Mouse (Mus musculus): ENCODE measurements around the gene Adgrg7.
A peak's percentile ranks its signal among the peaks of the same experiment; 100 is the strongest.

Gene Adgrg7

GRCm38 (mm10) chr16:56710071-56710470, 85.6 kb downstream of the Adgrg7 start:
- DNase-seq, result no peak

DNA sequence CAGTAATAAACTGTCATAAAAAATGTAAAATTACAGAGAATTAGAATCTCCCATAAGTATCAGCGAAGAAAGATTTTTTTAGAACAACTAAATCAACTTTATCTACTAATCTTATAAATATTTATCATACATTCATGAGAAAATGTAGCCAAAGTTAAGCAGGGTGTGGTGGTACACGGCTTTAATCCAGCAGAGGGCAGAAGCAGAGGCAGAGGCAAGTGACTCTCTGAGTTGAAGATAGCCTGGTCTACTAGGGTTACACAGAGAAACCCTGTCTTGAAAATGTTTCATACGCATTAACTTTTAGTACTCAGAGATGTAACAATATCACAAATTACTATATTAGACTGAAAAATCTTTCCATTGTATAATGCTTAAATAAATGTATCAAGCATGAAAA, 89.9 kb downstream of the Adgrg7 start:
- DNase-seq, result no peak

GRCm38 (mm10) chr16:56700898-56701297, 94.8 kb downstream of the Adgrg7 start:
- DNase-seq, result no peak

DNA sequence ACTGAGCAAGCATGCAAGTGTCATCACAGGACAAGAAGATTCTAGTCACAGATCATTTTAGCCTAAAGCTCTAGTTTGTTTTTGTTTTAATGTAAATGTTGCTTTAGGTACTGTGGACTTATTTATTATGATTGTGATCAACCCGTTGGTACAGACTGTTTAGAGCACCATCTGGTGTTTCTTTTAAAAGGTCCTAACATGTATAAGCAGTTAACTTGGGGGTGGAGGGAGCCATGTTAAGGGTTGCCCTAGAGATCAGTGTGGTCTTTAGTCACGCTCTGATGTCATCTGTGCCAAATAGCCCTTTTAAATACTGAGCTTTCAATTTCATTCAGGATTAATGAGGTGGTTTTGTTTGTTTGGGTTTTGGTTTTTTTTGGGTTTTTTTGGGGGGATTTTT, 99.2 kb downstream of the Adgrg7 start:
- DNase-seq, result no peak

- peak in 1 of 2 experiments; percentile 28 for DNase-seq
Observed at GRCm38 (mm10) chr16:56690715-56691114, 104.9 kb downstream of the Adgrg7 start.

DNA sequence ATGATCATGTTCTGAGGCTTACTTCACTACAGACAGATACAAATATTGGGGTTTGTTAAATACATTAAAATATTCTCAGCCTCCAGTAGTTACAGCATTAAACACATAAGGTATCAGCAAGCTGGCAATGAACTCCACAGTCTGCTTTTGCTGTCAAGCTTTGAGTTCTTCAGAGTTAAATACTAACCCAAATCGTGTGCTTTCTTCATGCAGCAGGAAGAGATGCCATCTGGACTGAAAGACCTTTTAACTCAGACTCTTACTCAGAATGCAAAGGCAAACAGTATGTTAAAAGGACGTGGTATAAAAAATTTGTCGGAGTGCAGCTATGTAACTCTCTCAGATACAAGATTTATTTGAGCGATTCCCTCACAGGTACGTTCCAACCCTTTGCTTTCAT, 108.9 kb downstream of the Adgrg7 start:
- DNase-seq, result no peak

DNA sequence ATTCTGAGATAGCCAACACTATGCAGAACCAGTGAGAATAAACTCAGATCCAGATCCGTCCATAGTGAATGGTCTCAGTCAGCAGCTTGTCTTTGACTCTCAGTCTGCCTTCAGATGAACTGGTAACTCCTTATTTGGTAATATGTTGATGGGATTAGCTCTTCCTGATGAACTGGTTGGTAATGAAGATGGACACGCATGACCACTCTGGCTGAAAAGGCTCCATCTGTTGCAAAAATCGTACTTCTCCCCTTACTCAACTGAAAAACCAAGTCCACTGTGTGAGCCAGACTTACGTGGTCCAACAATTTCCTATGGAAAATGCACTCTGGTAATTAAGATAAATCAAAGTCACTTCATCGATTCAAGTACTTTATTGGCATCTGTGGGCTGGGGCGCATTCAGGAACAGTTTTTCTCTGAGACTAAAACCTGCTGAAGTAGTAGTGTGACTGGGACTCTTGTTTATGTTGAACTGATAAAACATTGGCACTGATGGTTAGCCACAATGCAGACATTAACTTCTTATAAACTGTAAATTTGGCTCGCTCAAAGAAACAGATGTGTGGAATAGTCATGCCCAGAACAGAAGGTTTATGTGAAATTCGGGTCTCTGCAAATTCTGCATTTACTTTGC, 114.5 kb downstream of the Adgrg7 start:
- DNase-seq, result peak in 1 of 2 experiments; percentile 36

- DNase-seq, result peak; percentile 63 to 74
Observed at GRCm38 (mm10) chr16:56677146-56677545, 118.5 kb downstream of the Adgrg7 start.
